ENCODE assay signal across 8 mouse cellular contexts in the genomic region with DNA sequence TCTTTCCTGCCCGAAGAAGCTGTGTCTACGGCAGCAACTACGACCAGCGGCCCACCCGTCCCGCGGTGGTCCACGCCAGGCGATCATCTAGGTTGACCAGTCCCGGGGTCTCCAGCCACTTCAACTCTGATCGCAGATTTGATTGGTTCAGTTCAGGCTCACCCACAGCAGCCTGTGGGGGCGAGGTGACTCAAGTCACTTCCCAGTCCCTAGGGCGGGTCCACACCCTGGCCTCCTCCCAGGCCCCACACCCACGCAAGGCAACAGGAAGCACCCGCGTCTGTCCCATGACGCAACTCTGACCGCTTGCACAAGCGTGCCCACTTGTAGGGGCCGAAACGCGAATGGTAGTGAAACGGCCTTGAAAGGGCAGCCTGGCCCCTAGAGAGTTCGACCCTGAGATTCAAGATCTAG. TPM values are rescaled to one million over a fixed set of nuclear protein-coding genes. Genes with fewer than 3 reads are reported as not detected.
A peak's percentile ranks its signal among the peaks of the same experiment; 100 is the strongest.
DNase-seq lines count a peak whose midpoint lies in the region; ATAC-seq and TF ChIP-seq lines count a peak whose summit lies in the region.

No protein-coding gene starts in this region.

- no peaks in the 10 kb centered on the region for H3K36me3 ChIP-seq in hindbrain, embryonic 16.5 days (ENCODE audit: control insufficient read depth, insufficient read depth, low read length)
- no peaks in the 10 kb centered on the region for H3K36me3 ChIP-seq in limb, embryonic 14.5 days (ENCODE audit: control insufficient read depth, insufficient read depth, low read length)
- no peaks in the 10 kb centered on the region for H3K36me3 ChIP-seq in midbrain, embryonic 14.5 days (ENCODE audit: control insufficient read depth, insufficient read depth, low read length)

- no peaks in the 10 kb centered on the region for H3K9me3 ChIP-seq in hindbrain, embryonic 16.5 days (ENCODE audit: control insufficient read depth, low read length)
- no peaks in the 10 kb centered on the region for H3K9me3 ChIP-seq in limb, embryonic 14.5 days (ENCODE audit: control insufficient read depth, low read length)
- H3K9me3 ChIP-seq in midbrain, embryonic 14.5 days (ENCODE audit: control insufficient read depth, low read length): no peaks in the 10 kb centered on the region

- under 1% methylated on average over 24 of the region's 24 CpGs for WGBS in hindbrain, embryonic 16.5 days
- under 1% methylated on average over 24 of the region's 24 CpGs for WGBS in limb, embryonic 14.5 days
- WGBS in midbrain, embryonic 14.5 days: under 1% methylated on average over 24 of the region's 24 CpGs

- H3K4me3 ChIP-seq in hindbrain, embryonic 16.5 days (ENCODE audit: low read length): peak overlapping the region; percentile 67
- peak overlapping the region; percentile 66 for H3K4me3 ChIP-seq in limb, embryonic 14.5 days (replicated peaks; ENCODE audit: low read length)
- H3K4me3 ChIP-seq in midbrain, embryonic 14.5 days (replicated peaks; ENCODE audit: low read depth, low read length): peak overlapping the region; percentile 59

- H3K27me3 ChIP-seq in hindbrain, embryonic 16.5 days (replicated peaks; ENCODE audit: control insufficient read depth, insufficient read depth, low read length): 0 out of 2 replicates have a peak, but pooled peaks cover 2% of the 10 kb centered on the region
- no peaks in the 10 kb centered on the region for H3K27me3 ChIP-seq in limb, embryonic 14.5 days (ENCODE audit: control insufficient read depth, insufficient read depth, low read length)
- H3K27me3 ChIP-seq in midbrain, embryonic 14.5 days (ENCODE audit: control insufficient read depth, insufficient read depth, low read length): no peaks in the 10 kb centered on the region

- peak overlapping the region; percentile 79 for H3K4me2 ChIP-seq in hindbrain, embryonic 16.5 days (ENCODE audit: low read length)
- H3K4me2 ChIP-seq in limb, embryonic 14.5 days (replicated peaks; ENCODE audit: low read depth, low read length, severe bottlenecking): peak overlapping the region; percentile 81
- H3K4me2 ChIP-seq in midbrain, embryonic 14.5 days (ENCODE audit: low read length): peak overlapping the region; percentile 91

- peak overlapping the region; percentile 60 for H3K27ac ChIP-seq in hindbrain, embryonic 16.5 days (ENCODE audit: low read depth, low read length)
- peak overlapping the region; percentile 91 for H3K27ac ChIP-seq in limb, embryonic 14.5 days (replicated peaks; ENCODE audit: low read depth, low read length)
- H3K27ac ChIP-seq in midbrain, embryonic 14.5 days (replicated peaks; ENCODE audit: low read depth, low read length): peak overlapping the region; percentile 63

- no peak for ATAC-seq in hindbrain, embryonic 16.5 days
- no peak for ATAC-seq in limb, embryonic 14.5 days (ENCODE audit: low FRiP score, low read depth)
- ATAC-seq in midbrain, embryonic 14.5 days (ENCODE audit: low FRiP score, low TSS enrichment): no peak

- peak overlapping the region; percentile 73 for H3K9ac ChIP-seq in hindbrain, embryonic 16.5 days (ENCODE audit: low read depth, low read length)
- H3K9ac ChIP-seq in limb, embryonic 14.5 days (ENCODE audit: low read depth, low read length, severe bottlenecking): peak overlapping the region; percentile 89
- H3K9ac ChIP-seq in midbrain, embryonic 14.5 days (replicated peaks; ENCODE audit: low read length): peak overlapping the region; percentile 66

- no peak for TF ChIP-seq POLR2A in limb, embryonic 14.5 days (IDR thresholded peaks at IDR 0.05; ENCODE audit: borderline replicate concordance, extremely low read depth, insufficient read depth, insufficient read length)

- H3K4me1 ChIP-seq in hindbrain, embryonic 16.5 days (ENCODE audit: control insufficient read depth, insufficient read depth, low read depth, low read length): peaks cover 48% of the 10 kb centered on the region
- H3K4me1 ChIP-seq in limb, embryonic 14.5 days (ENCODE audit: control insufficient read depth, insufficient read depth, low read length): peaks cover 45% of the 10 kb centered on the region
- peaks cover 34% of the 10 kb centered on the region for H3K4me1 ChIP-seq in midbrain, embryonic 14.5 days (ENCODE audit: control insufficient read depth, insufficient read depth, low read length)

- peak; percentile 89 for DNase-seq in layer of hippocampus, adult 9-11 months
- DNase-seq in layer of hippocampus, postnatal 25 days (ENCODE audit: extremely low spot score in 1 of 2, low spot score in 1 of 2): no peak
- DNase-seq in cerebellum, postnatal 14 days: peak; percentile 61 to 75
- DNase-seq in gastrocnemius, adult 8-10 months (ENCODE audit: low spot score in 2 of 2): peak; percentile 88 to 89
- peak; percentile 54 for DNase-seq in limb, embryonic 14.5 days (ENCODE audit: low spot score)
- peak; percentile 44 for DNase-seq in midbrain, embryonic 14.5 days
- DNase-seq in spleen, postnatal 36 days (ENCODE audit: low spot score in 2 of 2): peak; percentile 95

RNA-seq across cellular contexts. Expression of a gene that starts 1.2 kb away (rescaled TPM):
- 1 to 10 TPM; 8.8 to 9.6 TPM for total RNA-seq in layer of hippocampus, postnatal 25 days (2021)
- 1 to 10 TPM; 4.3 to 5.1 (median 4.5) TPM for total RNA-seq in gastrocnemius, adult 8-10 months (2022)
- 18.2 and 19.6 TPM in 2 replicates for polyA plus RNA-seq in hindbrain, embryonic 16.5 days (2015; fragmentation: Nextera tagmentation; extraction: Ambion mirVana)
- polyA plus RNA-seq in limb, embryonic 14.5 days (2012; rRNA removed): 33.3 and 38.2 TPM in 2 replicates
- polyA plus RNA-seq in limb, embryonic 14.5 days (2014; fragmentation: Nextera tagmentation; extraction: Ambion mirVana): 66.0 and 70.1 TPM in 2 replicates
- 15.5 and 16.0 TPM in 2 replicates for polyA plus RNA-seq in midbrain, embryonic 14.5 days (2014; fragmentation: Nextera tagmentation; extraction: Ambion mirVana)

RNA-seq across cellular contexts. Expression of a gene that starts 24.6 kb away (rescaled TPM):
- 100 to 1,000 TPM in 1 of 2 experiments, 10 to 100 TPM in 1; 83.4 to 101 TPM for total RNA-seq in layer of hippocampus, postnatal 25 days (2021)
- 10 to 100 TPM; 44.9 to 73.7 (median 53.5) TPM for total RNA-seq in gastrocnemius, adult 8-10 months (2022)
- polyA plus RNA-seq in hindbrain, embryonic 16.5 days (2015; fragmentation: Nextera tagmentation; extraction: Ambion mirVana): 66.8 and 71.2 TPM in 2 replicates
- 144 and 158 TPM in 2 replicates for polyA plus RNA-seq in limb, embryonic 14.5 days (2012; rRNA removed)
- polyA plus RNA-seq in limb, embryonic 14.5 days (2014; fragmentation: Nextera tagmentation; extraction: Ambion mirVana): 71.0 and 71.7 TPM in 2 replicates
- polyA plus RNA-seq in midbrain, embryonic 14.5 days (2014; fragmentation: Nextera tagmentation; extraction: Ambion mirVana): 56.9 and 59.6 TPM in 2 replicates

RNA-seq across cellular contexts. Expression of a gene that starts 26.2 kb away (rescaled TPM):
- total RNA-seq in layer of hippocampus, postnatal 25 days (2021): 10 to 100 TPM; 88.9 to 91.0 TPM
- total RNA-seq in gastrocnemius, adult 8-10 months (2022): 10 to 100 TPM; 17.6 to 26.4 (median 20.7) TPM
- 12.4 and 15.5 TPM in 2 replicates for polyA plus RNA-seq in hindbrain, embryonic 16.5 days (2015; fragmentation: Nextera tagmentation; extraction: Ambion mirVana)
- 68.8 and 86.2 TPM in 2 replicates for polyA plus RNA-seq in limb, embryonic 14.5 days (2012; rRNA removed)
- polyA plus RNA-seq in limb, embryonic 14.5 days (2014; fragmentation: Nextera tagmentation; extraction: Ambion mirVana): 18.5 and 19.8 TPM in 2 replicates
- 19.1 and 20.2 TPM in 2 replicates for polyA plus RNA-seq in midbrain, embryonic 14.5 days (2014; fragmentation: Nextera tagmentation; extraction: Ambion mirVana)

RNA-seq across cellular contexts. Expression of a gene that starts 39.8 kb away (rescaled TPM):
- 1 to 10 TPM; 2.1 to 2.8 TPM for total RNA-seq in layer of hippocampus, postnatal 25 days (2021)
- 1 to 10 TPM in 1 of 4 experiments, under 1 TPM in 3; 0.51 to 1.8 (median 0.57) TPM for total RNA-seq in gastrocnemius, adult 8-10 months (2022)
- 2.6 and 3.2 TPM in 2 replicates for polyA plus RNA-seq in hindbrain, embryonic 16.5 days (2015; fragmentation: Nextera tagmentation; extraction: Ambion mirVana)
- 7.1 and 7.6 TPM in 2 replicates for polyA plus RNA-seq in limb, embryonic 14.5 days (2012; rRNA removed)
- 5.6 and 6.2 TPM in 2 replicates for polyA plus RNA-seq in limb, embryonic 14.5 days (2014; fragmentation: Nextera tagmentation; extraction: Ambion mirVana)
- polyA plus RNA-seq in midbrain, embryonic 14.5 days (2014; fragmentation: Nextera tagmentation; extraction: Ambion mirVana): 1.5 and 3.8 TPM in 2 replicates

Comparison
In these comparisons a context has a peak if more than half of its experiments do, and no peak if none do; other contexts are left out.
1. DNase-seq: peak in layer of hippocampus, adult 9-11 months (single experiment), cerebellum, postnatal 14 days (2 of 2), gastrocnemius, adult 8-10 months (2 of 2), limb, embryonic 14.5 days (single experiment), midbrain, embryonic 14.5 days (single experiment) and spleen, postnatal 36 days (2 of 2); none in layer of hippocampus, postnatal 25 days (0 of 2).
2. Peak in every context shown above with its lines, with median percentiles within 50 percentile points of each other: H3K27ac ChIP-seq, H3K4me2 ChIP-seq, H3K4me3 ChIP-seq and H3K9ac ChIP-seq.